Mouse (Mus musculus): ENCODE measurements around the gene Ccdc85c. TPM values are rescaled to one million over a fixed set of nuclear protein-coding genes. Genes with fewer than 3 reads are reported as not detected.
A peak's percentile ranks its signal among the peaks of the same experiment; 100 is the strongest.

Gene Ccdc85c
- polyA plus RNA-seq (2014; fragmentation: Nextera tagmentation; extraction: Ambion mirVana) = 19.2 and 20.4 TPM in 2 replicates

DNA sequence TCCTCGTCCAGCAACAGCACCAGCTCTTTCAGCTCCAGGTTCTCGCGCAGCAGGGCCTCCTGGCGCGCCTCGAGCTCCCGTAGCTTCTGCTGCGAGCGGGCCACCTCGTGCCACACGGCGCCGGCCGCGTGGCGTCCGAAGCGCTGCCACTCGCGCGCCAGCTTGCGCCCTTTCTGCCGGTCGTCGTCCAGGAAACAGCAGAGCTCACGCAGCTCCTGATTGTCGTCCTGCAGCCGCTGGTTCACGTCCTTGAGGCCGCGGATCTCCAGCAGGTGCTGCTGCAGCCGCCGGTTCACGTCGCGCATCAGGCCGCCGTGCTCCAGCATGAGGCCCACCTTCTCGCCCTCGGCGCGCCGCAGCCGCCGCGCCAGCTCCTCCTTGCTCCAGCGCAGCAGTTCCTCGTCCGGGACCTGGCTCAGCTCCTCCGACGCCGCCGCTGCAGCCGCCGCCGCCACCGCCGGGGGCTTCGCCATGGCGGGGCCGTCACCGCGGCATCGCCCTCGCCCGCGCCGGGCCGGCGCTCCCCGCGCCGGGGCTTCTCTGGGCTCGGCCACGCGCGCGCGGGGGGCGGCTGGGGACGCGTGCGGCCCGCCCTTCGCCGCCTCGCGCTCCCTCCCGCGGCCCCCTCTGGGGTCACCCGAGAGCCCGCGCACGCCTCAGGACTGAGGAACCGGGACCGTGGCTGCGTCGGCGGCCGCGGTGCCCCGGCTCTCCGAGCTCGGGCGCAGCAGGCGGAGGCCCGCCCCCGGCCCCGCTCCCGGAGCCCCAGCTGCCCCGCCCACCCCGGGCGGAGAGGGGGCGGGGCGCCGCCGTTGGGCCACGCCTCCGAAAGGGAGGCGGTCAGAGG is at the start of gene Ccdc85c:
Gene Ccdc85c, minus strand, starts transcription at position 765 of the 847 bp plus-strand sequence.
- Histone ChIP-seq H3K4me1 (ENCODE audit: control insufficient read depth, insufficient read depth, low read length) (peaks cover 61% of the 10 kb centered on the region), H3K9ac (ENCODE audit: low read length) (peak within 1 kb of the TSS; percentile 97), H3K4me3 (ENCODE audit: low read depth, low read length) (peak within 1 kb of the TSS; percentile 73), H3K27me3 (ENCODE audit: control insufficient read depth, insufficient read depth, low read length) (peaks cover 2% of the 10 kb centered on the region; the same call in 1 of the 2 replicates), H3K27ac (ENCODE audit: low read depth, low read length) (peak within 1 kb of the TSS; percentile 97), H3K9me3 (ENCODE audit: control insufficient read depth, low read length) (no peaks in the 10 kb centered on the region), H3K4me2 (peak within 1 kb of the TSS; percentile 98), H3K36me3 (ENCODE audit: control insufficient read depth, insufficient read depth, low read length) (0 out of 2 replicates have a peak, but pooled peaks cover 3% of the 10 kb centered on the region)
- peak; percentile 95 for DNase-seq (ENCODE audit: low spot score, missing footprints)
- ATAC-seq (ENCODE audit: low FRiP score) = peak; percentile 1; the same call in 1 of the 2 replicates
- under 1% methylated on average over 95 of the region's 120 CpGs for WGBS

GRCm38 (mm10) chr12:108320096-108320495 is 44.9 kb upstream of the Ccdc85c start:
- WGBS = 2% methylated on average over 8 of the region's 8 CpGs
- Histone ChIP-seq H3K4me3 (ENCODE audit: low read depth, low read length) (no peak overlapping the region), H3K36me3 (ENCODE audit: control insufficient read depth, insufficient read depth, low read length) (no peaks in the 10 kb centered on the region), H3K27me3 (ENCODE audit: control insufficient read depth, insufficient read depth, low read length) (peaks cover 11% of the 10 kb centered on the region), H3K27ac (ENCODE audit: low read depth, low read length) (peak overlapping the region; percentile 87), H3K4me2 (no peak overlapping the region), H3K4me1 (ENCODE audit: control insufficient read depth, insufficient read depth, low read length) (peaks cover 61% of the 10 kb centered on the region), H3K9ac (ENCODE audit: low read length) (peak overlapping the region; percentile 3; the same call in 1 of the 2 replicates), H3K9me3 (ENCODE audit: control insufficient read depth, low read length) (no peaks in the 10 kb centered on the region)
- peak; percentile 9 for ATAC-seq (ENCODE audit: low FRiP score)
- peak; percentile 94 for DNase-seq (ENCODE audit: low spot score, missing footprints)

GRCm38 (mm10) chr12:108318499-108318898 is 43.3 kb upstream of the Ccdc85c start:
- WGBS = 9% methylated on average over 37 of the region's 37 CpGs
- Histone ChIP-seq H3K27ac (ENCODE audit: low read depth, low read length) (no peak overlapping the region; the same call in 1 of the 2 replicates), H3K4me3 (ENCODE audit: low read depth, low read length) (no peak overlapping the region), H3K9me3 (ENCODE audit: control insufficient read depth, low read length) (no peaks in the 10 kb centered on the region), H3K4me1 (ENCODE audit: control insufficient read depth, insufficient read depth, low read length) (peaks cover 61% of the 10 kb centered on the region), H3K36me3 (ENCODE audit: control insufficient read depth, insufficient read depth, low read length) (no peaks in the 10 kb centered on the region), H3K9ac (ENCODE audit: low read length) (peak overlapping the region; percentile 47), H3K27me3 (ENCODE audit: control insufficient read depth, insufficient read depth, low read length) (peaks cover 11% of the 10 kb centered on the region), H3K4me2 (peak overlapping the region; percentile 26; the same call in 1 of the 2 replicates)
- ATAC-seq (ENCODE audit: low FRiP score) (no peak), DNase-seq (ENCODE audit: low spot score, missing footprints) (peak; percentile 88)

- H3K4me3 ChIP-seq (ENCODE audit: low read depth, low read length) = no peak overlapping the region
- H3K4me1 ChIP-seq (ENCODE audit: control insufficient read depth, insufficient read depth, low read length) = peaks cover 62% of the 10 kb centered on the region
- no peaks in the 10 kb centered on the region for H3K36me3 ChIP-seq (ENCODE audit: control insufficient read depth, insufficient read depth, low read length)
- H3K27me3 ChIP-seq (ENCODE audit: control insufficient read depth, insufficient read depth, low read length) = peaks cover 11% of the 10 kb centered on the region
- 12% methylated on average over 18 of the region's 18 CpGs for WGBS
- peak overlapping the region; percentile 26; the same call in 1 of the 2 replicates for H3K4me2 ChIP-seq
- ATAC-seq (ENCODE audit: low FRiP score) (no peak), DNase-seq (ENCODE audit: low spot score, missing footprints) (peak; percentile 92)
- peak overlapping the region; percentile 47 for H3K9ac ChIP-seq (ENCODE audit: low read length)
- no peak overlapping the region; the same call in 1 of the 2 replicates for H3K27ac ChIP-seq (ENCODE audit: low read depth, low read length)
- no peaks in the 10 kb centered on the region for H3K9me3 ChIP-seq (ENCODE audit: control insufficient read depth, low read length)
These were observed 42.7 kb upstream of the Ccdc85c start for GRCm38 (mm10) chr12:108317826-108318430.

DNA sequence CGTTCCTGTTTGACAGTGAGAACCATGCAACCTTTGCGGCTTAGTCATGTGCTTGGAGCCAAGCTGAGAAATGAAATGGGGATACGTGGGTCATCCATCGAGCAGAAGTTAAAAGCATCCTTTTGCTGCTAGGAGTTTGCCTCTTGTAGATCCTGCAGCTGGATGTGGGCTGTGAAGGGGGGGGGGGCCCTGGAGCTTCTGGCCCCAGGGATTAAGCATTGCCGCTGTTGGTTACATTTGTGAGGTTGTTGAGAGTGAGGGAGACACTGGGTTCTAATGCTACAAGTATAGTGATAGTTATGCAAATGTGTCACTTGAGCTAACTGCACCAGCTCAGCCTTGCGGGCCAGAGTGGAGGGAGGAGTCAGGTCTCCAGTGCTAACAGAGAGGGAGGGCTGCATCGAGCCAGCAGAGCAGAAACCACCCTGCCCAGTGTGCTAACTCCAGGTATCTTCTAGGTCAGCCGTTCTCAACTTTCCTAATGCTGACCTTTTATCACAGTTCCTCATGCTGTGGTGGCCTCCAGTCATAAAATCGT is 42.0 kb upstream of the Ccdc85c start:
- H3K4me3 ChIP-seq (ENCODE audit: low read depth, low read length) = no peak overlapping the region
- no peak overlapping the region for H3K9ac ChIP-seq (ENCODE audit: low read length)
- H3K36me3 ChIP-seq (ENCODE audit: control insufficient read depth, insufficient read depth, low read length) = no peaks in the 10 kb centered on the region
- no peak overlapping the region for H3K4me2 ChIP-seq
- H3K27ac ChIP-seq (ENCODE audit: low read depth, low read length) = 0 out of 2 replicates have a peak overlapping the region, but pooled peaks have one; percentile 5
- 2% methylated on average over 9 of the region's 9 CpGs for WGBS
- H3K27me3 ChIP-seq (ENCODE audit: control insufficient read depth, insufficient read depth, low read length) = peaks cover 11% of the 10 kb centered on the region
- ATAC-seq (ENCODE audit: low FRiP score) = peak; percentile 30
- H3K9me3 ChIP-seq (ENCODE audit: control insufficient read depth, low read length) = no peaks in the 10 kb centered on the region
- peaks cover 67% of the 10 kb centered on the region for H3K4me1 ChIP-seq (ENCODE audit: control insufficient read depth, insufficient read depth, low read length)
- peak; percentile 94 for DNase-seq (ENCODE audit: low spot score, missing footprints)

DNA sequence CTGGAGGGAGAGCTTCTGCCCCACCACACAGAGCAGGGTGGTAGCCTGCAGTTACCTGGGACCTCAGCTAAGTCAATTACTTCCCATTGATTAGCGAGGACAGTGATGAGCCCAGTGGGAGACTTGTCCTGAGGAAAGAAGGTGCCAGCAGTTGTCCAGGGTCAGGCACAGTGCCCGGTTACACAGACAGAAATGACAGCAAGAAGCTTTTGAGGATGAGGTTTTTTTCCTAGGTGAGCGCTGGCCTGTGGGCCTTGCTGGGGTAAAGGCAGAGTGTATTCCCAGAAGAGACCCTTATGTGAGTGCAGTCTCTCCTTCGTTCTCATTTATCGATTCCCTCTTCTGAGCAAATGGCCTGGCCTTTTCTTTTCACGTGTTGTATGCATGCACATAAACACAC is 41.4 kb upstream of the Ccdc85c start:
- 23% methylated on average over 6 of the region's 6 CpGs for WGBS
- Histone ChIP-seq H3K4me2 (no peak overlapping the region), H3K27ac (ENCODE audit: low read depth, low read length) (no peak overlapping the region), H3K36me3 (ENCODE audit: control insufficient read depth, insufficient read depth, low read length) (no peaks in the 10 kb centered on the region), H3K9ac (ENCODE audit: low read length) (no peak overlapping the region), H3K4me3 (ENCODE audit: low read depth, low read length) (no peak overlapping the region), H3K4me1 (ENCODE audit: control insufficient read depth, insufficient read depth, low read length) (peaks cover 65% of the 10 kb centered on the region), H3K27me3 (ENCODE audit: control insufficient read depth, insufficient read depth, low read length) (peaks cover 11% of the 10 kb centered on the region), H3K9me3 (ENCODE audit: control insufficient read depth, low read length) (no peaks in the 10 kb centered on the region)
- no peak for ATAC-seq (ENCODE audit: low FRiP score)
- DNase-seq (ENCODE audit: low spot score, missing footprints) = peak; percentile 90

DNA sequence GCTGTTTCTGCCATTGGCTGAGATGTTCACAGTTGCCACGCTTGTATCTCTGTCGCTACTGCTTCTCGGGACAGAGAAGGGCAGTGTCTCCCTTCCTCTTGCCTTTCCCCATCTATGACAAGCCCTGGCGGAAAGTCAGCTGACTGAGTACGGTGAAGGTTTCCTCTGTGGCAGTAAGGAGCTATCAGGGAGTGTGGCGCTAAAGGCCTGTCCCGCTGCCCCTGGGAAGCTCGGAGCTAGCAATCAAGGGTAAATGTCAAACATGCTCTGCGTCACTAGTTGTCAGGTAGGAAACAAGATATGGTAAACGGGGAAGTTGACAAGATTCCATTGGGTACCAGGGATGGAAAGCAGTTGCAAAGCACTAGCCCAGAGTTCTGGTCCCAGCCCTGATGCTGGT is 40.6 kb upstream of the Ccdc85c start:
- no peak overlapping the region for H3K4me2 ChIP-seq
- no peaks in the 10 kb centered on the region for H3K9me3 ChIP-seq (ENCODE audit: control insufficient read depth, low read length)
- H3K4me1 ChIP-seq (ENCODE audit: control insufficient read depth, insufficient read depth, low read length) = peaks cover 60% of the 10 kb centered on the region
- ATAC-seq (ENCODE audit: low FRiP score) (no peak), DNase-seq (ENCODE audit: low spot score, missing footprints) (no peak)
- 50% methylated on average over 10 of the region's 10 CpGs for WGBS
- H3K4me3 ChIP-seq (ENCODE audit: low read depth, low read length) = no peak overlapping the region
- H3K27me3 ChIP-seq (ENCODE audit: control insufficient read depth, insufficient read depth, low read length) = peaks cover 11% of the 10 kb centered on the region
- H3K27ac ChIP-seq (ENCODE audit: low read depth, low read length) = no peak overlapping the region
- H3K9ac ChIP-seq (ENCODE audit: low read length) = no peak overlapping the region
- H3K36me3 ChIP-seq (ENCODE audit: control insufficient read depth, insufficient read depth, low read length) = no peaks in the 10 kb centered on the region

GRCm38 (mm10) chr12:108313244-108313772 is 38.1 kb upstream of the Ccdc85c start:
- Histone ChIP-seq H3K27ac (ENCODE audit: low read depth, low read length) (peak overlapping the region; percentile 15; the same call in 1 of the 2 replicates), H3K4me1 (ENCODE audit: control insufficient read depth, insufficient read depth, low read length) (peaks cover 37% of the 10 kb centered on the region), H3K27me3 (ENCODE audit: control insufficient read depth, insufficient read depth, low read length) (peaks cover 3% of the 10 kb centered on the region), H3K36me3 (ENCODE audit: control insufficient read depth, insufficient read depth, low read length) (no peaks in the 10 kb centered on the region), H3K9me3 (ENCODE audit: control insufficient read depth, low read length) (no peaks in the 10 kb centered on the region), H3K4me3 (ENCODE audit: low read depth, low read length) (no peak overlapping the region), H3K4me2 (no peak overlapping the region), H3K9ac (ENCODE audit: low read length) (no peak overlapping the region)
- DNase-seq (ENCODE audit: low spot score, missing footprints) = no peak
- ATAC-seq (ENCODE audit: low FRiP score) = no peak
- WGBS = 88% methylated on average over 1 of the region's 1 CpGs

All from midbrain, embryonic 11.5 days (tissue).